Mouse (Mus musculus) embryonic facial prominence, embryonic 13.5 days (tissue): ENCODE measurements around the gene Nt5dc3. TPM values are rescaled to one million over a fixed set of nuclear protein-coding genes. Genes with fewer than 3 reads are reported as not detected.

Experiments used
- ATAC-seq: fragments of 200-750 bp; cut with Nextera tagmentation; 2 replicates; pipeline ENCODE4 v1.8.0; 2017; ENCODE audit warnings: low read depth; ENCODE audit not compliant: insufficient number of reproducible peaks, insufficient read depth, low FRiP score, low TSS enrichment
- H3K27ac ChIP-seq: fragments of 300-500 bp; sonication (generic); 2 replicates; pipeline ENCODE4 v1.5.1; 2015; ENCODE audit warnings: moderate library complexity, mild to moderate bottlenecking, inconsistent platforms
- H3K27me3 ChIP-seq: fragments of 300-500 bp; sonication (generic); 2 replicates; pipeline ENCODE4 v1.6.1; 2015; ENCODE audit warnings: mild to moderate bottlenecking, inconsistent platforms
- H3K36me3 ChIP-seq: fragments of 300-500 bp; sonication (generic); 2 replicates; pipeline ENCODE4 v1.6.1; 2015; ENCODE audit warnings: mild to moderate bottlenecking, inconsistent platforms
- H3K4me1 ChIP-seq: fragments of 300-500 bp; sonication (generic); 2 replicates; pipeline ENCODE4 v1.6.1; 2015; ENCODE audit warnings: inconsistent platforms
- H3K4me2 ChIP-seq: fragments of 300-500 bp; sonication (generic); 2 replicates; pipeline ENCODE4 v1.6.1; 2015; ENCODE audit warnings: moderate library complexity, mild to moderate bottlenecking, inconsistent platforms
- H3K4me3 ChIP-seq: fragments of 300-500 bp; sonication (generic); 2 replicates; pipeline ENCODE4 v1.5.1; 2015; ENCODE audit warnings: mild to moderate bottlenecking, inconsistent platforms
- H3K9ac ChIP-seq: fragments of 300-500 bp; sonication (generic); 2 replicates; pipeline ENCODE4 v1.6.1; 2015; ENCODE audit warnings: mild to moderate bottlenecking, inconsistent platforms
- H3K9me3 ChIP-seq: fragments of 300-500 bp; sonication (generic); 2 replicates; pipeline ENCODE4 v1.6.1; 2016; ENCODE audit warnings: inconsistent platforms
- WGBS: fragments of 180-500 bp; shearing (Covaris S2); methylation state at CpG from one replicate; pipeline ENCODE4 v1.1.7; 2015; ENCODE audit warnings: mixed read lengths; 5-methylcytosine and 5-hydroxymethylcytosine counted together
- polyA plus RNA-seq: library from polyadenylated mRNA; unstranded; fragments of >200 nt; fragmentation: Nextera tagmentation; extraction: Ambion mirVana; gene quantifications from 2 replicates; pipeline ENCODE4 v1.2.1, GENCODE M21; 2015

Nt5dc3 gene
- polyA plus RNA-seq, 1 experiment from 2014 or later: 1.3 TPM

- 91% methylated on average over 4 of the region's 4 CpGs for WGBS
- Histone ChIP-seq H3K4me1 (no peaks in the 10 kb centered on the region), H3K9ac (no peak overlapping the region), H3K4me2 (no peak overlapping the region), H3K27me3 (no peaks in the 10 kb centered on the region), H3K9me3 (no peaks in the 10 kb centered on the region), H3K4me3 (no peak overlapping the region), H3K36me3 (no peaks in the 10 kb centered on the region), H3K27ac (no peak overlapping the region)
- ATAC-seq: no peak
These were observed 70.3 kb downstream of the Nt5dc3 start for GRCm38 (mm10) chr10:86849087-86849486.

GRCm38 (mm10) chr10:86849508-86849907, 70.7 kb downstream of the Nt5dc3 start:
- H3K36me3 ChIP-seq: no peaks in the 10 kb centered on the region
- no peak for ATAC-seq
- no peak overlapping the region for H3K4me2 ChIP-seq
- no peak overlapping the region for H3K27ac ChIP-seq
- no peak overlapping the region for H3K4me3 ChIP-seq
- no peak overlapping the region for H3K9ac ChIP-seq
- WGBS: 81% methylated on average over 4 of the region's 4 CpGs
- H3K9me3 ChIP-seq: no peaks in the 10 kb centered on the region
- H3K27me3 ChIP-seq: no peaks in the 10 kb centered on the region
- no peaks in the 10 kb centered on the region for H3K4me1 ChIP-seq

- 88% methylated on average over 6 of the region's 6 CpGs for WGBS
- H3K4me3 ChIP-seq: no peak overlapping the region
- no peaks in the 10 kb centered on the region for H3K27me3 ChIP-seq
- H3K4me2 ChIP-seq: no peak overlapping the region
- H3K9me3 ChIP-seq: no peaks in the 10 kb centered on the region
- no peaks in the 10 kb centered on the region for H3K4me1 ChIP-seq
- no peaks in the 10 kb centered on the region for H3K36me3 ChIP-seq
- no peak overlapping the region for H3K9ac ChIP-seq
- no peak overlapping the region for H3K27ac ChIP-seq
- ATAC-seq: no peak
These were observed 73.4 kb downstream of the Nt5dc3 start for GRCm38 (mm10) chr10:86852160-86852559.

DNA sequence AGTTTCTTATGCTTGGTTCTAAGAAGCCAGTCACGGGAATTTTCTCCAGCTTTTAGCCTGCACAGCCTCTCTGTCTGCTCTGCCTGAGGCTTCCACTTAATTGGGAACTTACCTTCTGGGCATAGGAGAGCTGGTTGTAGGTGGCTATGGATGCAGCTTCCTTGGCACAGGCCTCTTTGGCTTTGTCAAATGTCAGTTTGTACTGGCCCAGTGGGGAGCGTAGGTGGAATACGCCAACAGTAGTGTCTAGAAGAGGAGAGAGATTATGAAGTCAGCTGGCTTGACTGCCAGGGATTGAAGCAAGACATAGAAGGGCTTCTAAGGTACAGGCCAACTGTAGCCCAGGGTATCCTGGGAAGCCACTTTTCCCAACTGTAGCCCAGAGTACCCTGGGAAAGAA, 74.6 kb downstream of the Nt5dc3 start:
- Histone ChIP-seq H3K4me2 (no peak overlapping the region), H3K9me3 (no peaks in the 10 kb centered on the region), H3K36me3 (no peaks in the 10 kb centered on the region), H3K4me3 (no peak overlapping the region), H3K9ac (no peak overlapping the region), H3K4me1 (no peaks in the 10 kb centered on the region), H3K27me3 (no peaks in the 10 kb centered on the region), H3K27ac (no peak overlapping the region)
- ATAC-seq: no peak
- 82% methylated on average over 3 of the region's 3 CpGs for WGBS

- Histone ChIP-seq H3K9me3 (no peaks in the 10 kb centered on the region), H3K4me1 (no peaks in the 10 kb centered on the region), H3K4me2 (no peak overlapping the region), H3K36me3 (no peaks in the 10 kb centered on the region), H3K27ac (no peak overlapping the region), H3K9ac (no peak overlapping the region), H3K4me3 (no peak overlapping the region), H3K27me3 (no peaks in the 10 kb centered on the region)
- no peak for ATAC-seq
- WGBS: 71% methylated on average over 4 of the region's 4 CpGs
These were observed 81.6 kb downstream of the Nt5dc3 start for GRCm38 (mm10) chr10:86860396-86860795.

DNA sequence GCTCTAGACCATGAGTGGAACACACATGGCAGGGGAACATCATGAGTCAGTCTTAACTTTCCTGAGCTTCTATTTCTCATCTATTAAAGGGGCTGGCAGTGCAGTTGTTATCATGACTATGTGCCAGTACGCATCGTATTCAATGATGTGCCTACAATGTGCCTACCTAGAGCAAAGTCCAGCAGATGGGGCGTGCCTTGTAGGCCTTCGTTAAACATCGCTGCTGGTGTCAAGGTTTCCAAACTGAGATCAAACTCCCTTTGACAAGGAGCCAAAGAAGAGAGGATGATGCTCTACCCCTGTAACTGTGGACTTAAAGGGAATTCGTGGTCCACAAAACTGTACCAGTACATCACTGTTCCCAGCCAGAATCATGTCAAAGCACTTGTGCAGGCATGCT, 83.7 kb downstream of the Nt5dc3 start:
- 90% methylated on average over 6 of the region's 6 CpGs for WGBS
- H3K9me3 ChIP-seq: no peaks in the 10 kb centered on the region
- H3K27me3 ChIP-seq: no peaks in the 10 kb centered on the region
- no peak for ATAC-seq
- H3K4me3 ChIP-seq: no peak overlapping the region
- no peaks in the 10 kb centered on the region for H3K4me1 ChIP-seq
- no peaks in the 10 kb centered on the region for H3K36me3 ChIP-seq
- H3K9ac ChIP-seq: no peak overlapping the region
- no peak overlapping the region for H3K4me2 ChIP-seq
- H3K27ac ChIP-seq: no peak overlapping the region

GRCm38 (mm10) chr10:86863429-86863828, 84.6 kb downstream of the Nt5dc3 start:
- H3K4me2 ChIP-seq: no peak overlapping the region
- no peak overlapping the region for H3K4me3 ChIP-seq
- H3K27ac ChIP-seq: no peak overlapping the region
- H3K27me3 ChIP-seq: no peaks in the 10 kb centered on the region
- ATAC-seq: no peak
- H3K9me3 ChIP-seq: no peaks in the 10 kb centered on the region
- H3K4me1 ChIP-seq: no peaks in the 10 kb centered on the region
- H3K9ac ChIP-seq: no peak overlapping the region
- H3K36me3 ChIP-seq: no peaks in the 10 kb centered on the region
- 88% methylated on average over 6 of the region's 6 CpGs for WGBS

- Histone ChIP-seq H3K9me3 (no peaks in the 10 kb centered on the region), H3K4me1 (no peaks in the 10 kb centered on the region), H3K4me3 (no peak overlapping the region), H3K27me3 (no peaks in the 10 kb centered on the region), H3K27ac (no peak overlapping the region), H3K36me3 (no peaks in the 10 kb centered on the region), H3K4me2 (no peak overlapping the region), H3K9ac (no peak overlapping the region)
- 71% methylated on average over 7 of the region's 7 CpGs for WGBS
- no peak for ATAC-seq
These were observed 93.3 kb downstream of the Nt5dc3 start for GRCm38 (mm10) chr10:86872121-86872520.

DNA sequence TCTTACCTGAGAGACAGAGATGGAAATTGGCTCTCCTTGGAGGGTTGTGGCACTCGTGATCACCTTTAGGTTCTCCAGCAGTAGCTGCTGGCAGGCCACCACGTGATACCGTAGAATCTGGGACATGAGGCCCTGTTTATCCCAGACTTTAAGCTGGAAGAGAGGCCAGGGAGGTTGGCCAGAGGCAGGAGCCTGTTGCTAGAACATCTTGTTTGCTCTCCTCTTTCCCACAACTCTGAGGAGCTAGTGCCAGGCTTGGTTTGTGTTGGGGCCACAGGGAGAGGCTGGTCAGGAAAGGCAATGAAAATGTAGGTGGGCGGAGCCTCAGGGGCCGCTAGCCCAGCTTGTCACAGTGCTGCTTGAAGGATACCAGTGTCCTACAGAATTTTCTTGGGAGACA, 93.8 kb downstream of the Nt5dc3 start:
- no peak for ATAC-seq
- no peaks in the 10 kb centered on the region for H3K36me3 ChIP-seq
- H3K4me1 ChIP-seq: no peaks in the 10 kb centered on the region
- no peak overlapping the region for H3K4me2 ChIP-seq
- no peaks in the 10 kb centered on the region for H3K9me3 ChIP-seq
- H3K27me3 ChIP-seq: no peaks in the 10 kb centered on the region
- no peak overlapping the region for H3K4me3 ChIP-seq
- no peak overlapping the region for H3K9ac ChIP-seq
- no peak overlapping the region for H3K27ac ChIP-seq
- 74% methylated on average over 5 of the region's 5 CpGs for WGBS

DNA sequence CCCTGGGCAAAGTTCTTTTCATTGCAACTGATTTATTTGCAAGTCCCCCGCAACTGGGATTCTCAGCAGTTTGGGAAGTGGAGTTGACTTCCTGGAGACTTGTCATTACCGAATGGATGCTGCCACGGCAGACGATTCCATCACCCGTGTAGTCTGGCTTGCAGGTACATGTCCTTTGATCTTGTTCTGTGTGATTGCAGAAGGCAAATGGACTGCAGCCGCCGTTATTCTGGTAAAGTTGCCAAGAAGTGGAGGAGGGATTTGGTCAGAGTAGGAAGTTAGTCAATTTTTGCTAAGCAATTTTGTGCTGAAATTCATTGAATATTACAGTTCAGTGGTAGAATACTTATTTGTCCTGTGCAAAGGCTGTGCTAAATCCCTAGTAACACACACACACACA, 99.9 kb downstream of the Nt5dc3 start:
- WGBS: 76% methylated on average over 7 of the region's 7 CpGs
- Histone ChIP-seq H3K9ac (no peak overlapping the region), H3K27me3 (no peaks in the 10 kb centered on the region), H3K4me1 (no peaks in the 10 kb centered on the region), H3K36me3 (no peaks in the 10 kb centered on the region), H3K9me3 (no peaks in the 10 kb centered on the region), H3K4me2 (no peak overlapping the region), H3K4me3 (no peak overlapping the region), H3K27ac (no peak overlapping the region)
- no peak for ATAC-seq

- H3K27me3 ChIP-seq: no peaks in the 10 kb centered on the region
- H3K4me2 ChIP-seq: no peak overlapping the region
- H3K4me1 ChIP-seq: no peaks in the 10 kb centered on the region
- H3K4me3 ChIP-seq: no peak overlapping the region
- H3K36me3 ChIP-seq: no peaks in the 10 kb centered on the region
- no peaks in the 10 kb centered on the region for H3K9me3 ChIP-seq
- H3K27ac ChIP-seq: no peak overlapping the region
- WGBS: 53% methylated on average over 5 of the region's 5 CpGs
- ATAC-seq: no peak
- no peak overlapping the region for H3K9ac ChIP-seq
These were observed 101.4 kb downstream of the Nt5dc3 start for GRCm38 (mm10) chr10:86880071-86880806.

- Histone ChIP-seq H3K4me2 (no peak overlapping the region), H3K27ac (no peak overlapping the region), H3K9ac (no peak overlapping the region), H3K27me3 (no peaks in the 10 kb centered on the region), H3K4me3 (no peak overlapping the region), H3K36me3 (no peaks in the 10 kb centered on the region), H3K9me3 (no peaks in the 10 kb centered on the region), H3K4me1 (no peaks in the 10 kb centered on the region)
- no peak for ATAC-seq
These were observed 102.6 kb downstream of the Nt5dc3 start for GRCm38 (mm10) chr10:86881448-86881847.
